Mouse (Mus musculus): ENCODE measurements around the gene B020031M17Rik.
"Not testable (repeated sequence)": the region's sequence is repeated elsewhere in the genome, so short reads cannot be mapped to it uniquely, and the experiment has no call there.

The B020031M17Rik gene

GRCm38 (mm10) chr13:119950706-119951105 is at the start of gene B020031M17Rik:
TSS of gene B020031M17Rik (minus strand) at chr13:119950806.
- DNase-seq (ENCODE audit: low spot score in 2 of 2) = not testable (repeated sequence)

- DNase-seq (ENCODE audit: low spot score in 2 of 2) = not testable (repeated sequence)
Observed at GRCm38 (mm10) chr13:119999215-119999614, 48.6 kb upstream of the B020031M17Rik start.

- not testable (repeated sequence) for DNase-seq (ENCODE audit: low spot score in 2 of 2)
Observed at GRCm38 (mm10) chr13:119998442-119999086, 48.0 kb upstream of the B020031M17Rik start.

- DNase-seq (ENCODE audit: low spot score in 2 of 2) = not testable (repeated sequence)
Observed at GRCm38 (mm10) chr13:119991917-119992496, 41.4 kb upstream of the B020031M17Rik start.

- not testable (repeated sequence) for DNase-seq (ENCODE audit: low spot score in 2 of 2)
Observed at GRCm38 (mm10) chr13:119991264-119991663, 40.7 kb upstream of the B020031M17Rik start.

- DNase-seq (ENCODE audit: low spot score in 2 of 2) = not testable (repeated sequence)
Observed at GRCm38 (mm10) chr13:119969163-119969562, 18.6 kb upstream of the B020031M17Rik start.

- DNase-seq (ENCODE audit: low spot score in 2 of 2) = not testable (repeated sequence)
Observed at GRCm38 (mm10) chr13:119968193-119968592, 17.6 kb upstream of the B020031M17Rik start.

GRCm38 (mm10) chr13:119965968-119966367 is 15.4 kb upstream of the B020031M17Rik start:
- peak; percentile 17 to 19 for DNase-seq (ENCODE audit: low spot score in 2 of 2)

GRCm38 (mm10) chr13:119965302-119965952 is 14.8 kb upstream of the B020031M17Rik start:
- DNase-seq (ENCODE audit: low spot score in 2 of 2) = not testable (repeated sequence)

- not testable (repeated sequence) for DNase-seq (ENCODE audit: low spot score in 2 of 2)
Observed at GRCm38 (mm10) chr13:119962856-119963255, 12.2 kb upstream of the B020031M17Rik start.

- not testable (repeated sequence) for DNase-seq (ENCODE audit: low spot score in 2 of 2)
Observed at GRCm38 (mm10) chr13:119955567-119955966, 5.0 kb upstream of the B020031M17Rik start.

GRCm38 (mm10) chr13:119955089-119955488 is 4.5 kb upstream of the B020031M17Rik start:
- DNase-seq (ENCODE audit: low spot score in 2 of 2) = not testable (repeated sequence)

- DNase-seq (ENCODE audit: low spot score in 2 of 2) = not testable (repeated sequence)
Observed at GRCm38 (mm10) chr13:119929172-119929571, 21.4 kb downstream of the B020031M17Rik start, which contains the start of gene Gm21761. TSS of gene Gm21761 (minus strand) at chr13:119929272.

- DNase-seq (ENCODE audit: low spot score in 2 of 2) = not testable (repeated sequence)
Observed at GRCm38 (mm10) chr13:119924597-119925340, 25.8 kb downstream of the B020031M17Rik start.

GRCm38 (mm10) chr13:119916966-119917722 is 33.5 kb downstream of the B020031M17Rik start:
- not testable (repeated sequence) for DNase-seq (ENCODE audit: low spot score in 2 of 2)

GRCm38 (mm10) chr13:119916449-119916848 is 34.2 kb downstream of the B020031M17Rik start:
- DNase-seq (ENCODE audit: low spot score in 2 of 2) = not testable (repeated sequence)

Data from right cerebral cortex, postnatal 10 days (tissue).